Mouse (Mus musculus) neural tube, embryonic 11.5 days (tissue): ENCODE data around the gene Pde2a. TPM values are rescaled to one million over a fixed set of nuclear protein-coding genes. Genes with fewer than 3 reads are reported as not detected.

Experiments used
- ATAC-seq: fragments of 200-750 bp; cut with Nextera tagmentation; 2 replicates; pipeline ENCODE4 v1.8.0; 2017; ENCODE audit warnings: moderate number of reproducible peaks, mild to moderate bottlenecking, moderate TSS enrichment, moderate library complexity; ENCODE audit not compliant: insufficient read depth, low FRiP score, low TSS enrichment
- DNase-seq: peaks from one replicate; pipeline ENCODE4 v3.0.0-alpha.2; 2015; ENCODE audit warnings: low spot score
- H3K27ac ChIP-seq: fragments of 300-500 bp; sonication (generic); 2 replicates; pipeline ENCODE4 v1.5.1; 2014; ENCODE audit warnings: low read depth, mild to moderate bottlenecking, low read length
- H3K27me3 ChIP-seq: fragments of 300-500 bp; sonication (generic); 2 replicates; pipeline ENCODE4 v1.6.1; 2014; ENCODE audit warnings: mild to moderate bottlenecking, low read length, mixed read lengths; ENCODE audit not compliant: control insufficient read depth, insufficient read depth
- H3K36me3 ChIP-seq: fragments of 300-500 bp; sonication (generic); 2 replicates; pipeline ENCODE4 v1.6.1; 2014; ENCODE audit warnings: mild to moderate bottlenecking, low read length, moderate library complexity, mixed read lengths; ENCODE audit not compliant: control insufficient read depth, insufficient read depth
- H3K4me1 ChIP-seq: fragments of 300-500 bp; sonication (generic); 2 replicates; pipeline ENCODE4 v1.6.1; 2014; ENCODE audit warnings: low read length, mixed read lengths; ENCODE audit not compliant: control insufficient read depth, insufficient read depth
- H3K4me2 ChIP-seq: fragments of 300-500 bp; sonication (generic); 2 replicates; pipeline ENCODE4 v1.6.1; 2014; ENCODE audit warnings: low read depth, mild to moderate bottlenecking, moderate library complexity
- H3K4me3 ChIP-seq: fragments of 300-500 bp; sonication (generic); 2 replicates; pipeline ENCODE4 v1.5.1; 2014; ENCODE audit warnings: low read depth, low read length
- H3K9ac ChIP-seq: fragments of 300-500 bp; sonication (generic); 2 replicates; pipeline ENCODE4 v1.6.1; 2014; ENCODE audit warnings: mild to moderate bottlenecking, low read length
- H3K9me3 ChIP-seq: fragments of 300-500 bp; sonication (generic); 2 replicates; pipeline ENCODE4 v1.6.1; 2016; ENCODE audit warnings: low read length; ENCODE audit not compliant: control insufficient read depth
- WGBS: fragments of 180-500 bp; shearing (Covaris S2); extraction: QIAGEN DNeasy Blood & Tissue Kit; methylation state at CpG from one replicate; pipeline ENCODE4 v1.1.7; 2014; 5-methylcytosine and 5-hydroxymethylcytosine counted together
- polyA plus RNA-seq: library from polyadenylated mRNA; unstranded; fragments of >200 nt; fragmentation: Nextera tagmentation; extraction: Ambion mirVana; gene quantifications from 2 replicates; pipeline ENCODE4 v1.2.1, GENCODE M21; 2014

The Pde2a gene
- polyA plus RNA-seq, 1 experiment from 2014 or later: 26.2 TPM

DNA sequence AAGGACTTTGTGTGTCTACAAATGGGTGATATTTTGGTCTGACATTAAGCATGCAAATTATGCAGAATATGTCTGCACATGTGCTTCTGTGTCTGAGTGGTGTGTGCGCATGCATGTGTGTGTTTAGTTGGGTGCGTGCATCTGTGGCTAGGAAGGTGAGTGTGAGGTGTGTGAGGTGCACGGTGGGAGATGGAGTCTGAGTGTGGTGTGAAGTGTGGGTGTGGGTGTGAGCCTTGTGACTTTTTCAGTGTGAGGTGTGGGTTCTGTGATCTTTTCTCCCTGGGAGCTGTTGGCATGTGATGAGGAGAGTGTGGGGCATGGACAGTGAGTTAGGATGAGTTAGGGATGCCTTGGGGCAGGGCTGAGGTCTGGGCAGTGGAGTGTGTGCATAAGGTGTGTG is 31.8 kb downstream of the Pde2a start:
- DNase-seq: no peak
- Histone ChIP-seq H3K27me3 (peaks cover 13% of the 10 kb centered on the region), H3K4me3 (no peak overlapping the region), H3K4me2 (no peak overlapping the region), H3K27ac (no peak overlapping the region), H3K9me3 (no peaks in the 10 kb centered on the region), H3K4me1 (no peaks in the 10 kb centered on the region), H3K36me3 (no peaks in the 10 kb centered on the region), H3K9ac (no peak overlapping the region)
- ATAC-seq: no peak
- 93% methylated on average over 3 of the region's 3 CpGs for WGBS

DNA sequence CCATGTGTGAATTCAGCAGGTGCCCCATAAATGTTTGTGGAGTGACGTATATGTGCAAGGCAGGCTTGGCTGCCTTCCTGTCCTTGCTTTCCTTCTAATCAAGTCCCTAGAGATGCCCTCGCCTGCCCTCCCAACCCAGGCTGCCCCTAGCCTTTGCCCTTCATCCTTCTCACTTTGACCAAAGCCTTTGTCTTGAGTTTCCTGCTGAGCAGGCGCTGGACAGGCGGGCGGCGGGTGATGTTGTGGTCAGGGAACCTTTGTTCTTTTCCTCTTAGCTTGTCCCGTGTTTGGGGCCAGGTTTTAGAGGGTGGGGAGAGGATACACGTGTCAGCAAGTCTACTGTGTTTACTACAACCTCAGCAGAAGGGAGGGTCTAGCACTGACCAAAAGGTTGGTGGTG is 32.2 kb downstream of the Pde2a start:
- H3K4me1 ChIP-seq: no peaks in the 10 kb centered on the region
- no peak overlapping the region for H3K27ac ChIP-seq
- no peak overlapping the region for H3K9ac ChIP-seq
- H3K36me3 ChIP-seq: no peaks in the 10 kb centered on the region
- H3K4me3 ChIP-seq: no peak overlapping the region
- no peaks in the 10 kb centered on the region for H3K9me3 ChIP-seq
- H3K27me3 ChIP-seq: peaks cover 13% of the 10 kb centered on the region
- 32% methylated on average over 8 of the region's 8 CpGs for WGBS
- no peak overlapping the region for H3K4me2 ChIP-seq
- ATAC-seq (no peak), DNase-seq (no peak)

DNA sequence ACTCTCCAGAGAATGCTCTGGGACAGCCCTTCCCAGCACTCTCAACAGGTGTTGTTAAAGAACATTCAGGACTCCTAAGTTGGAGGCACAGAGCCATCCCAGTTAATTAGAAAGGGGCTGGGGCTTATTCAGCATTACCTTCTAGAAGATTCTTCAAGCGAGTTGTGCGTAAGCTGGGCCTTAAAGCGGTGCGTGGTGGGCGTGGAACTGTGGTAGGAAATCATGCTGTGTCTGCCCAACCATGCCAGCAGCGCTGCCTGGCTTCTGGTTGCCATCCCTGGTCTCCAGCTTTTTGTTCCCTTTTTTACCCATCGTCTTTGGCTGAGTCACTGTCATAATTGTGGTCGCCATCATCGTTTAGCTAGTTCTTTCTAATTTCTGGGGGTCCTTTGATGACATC is 33.0 kb downstream of the Pde2a start:
- H3K4me2 ChIP-seq: no peak overlapping the region
- H3K9me3 ChIP-seq: no peaks in the 10 kb centered on the region
- H3K4me3 ChIP-seq: no peak overlapping the region
- H3K27ac ChIP-seq: no peak overlapping the region
- DNase-seq: no peak
- H3K9ac ChIP-seq: no peak overlapping the region
- H3K4me1 ChIP-seq: no peaks in the 10 kb centered on the region
- WGBS: 92% methylated on average over 9 of the region's 9 CpGs
- ATAC-seq: no peak
- H3K27me3 ChIP-seq: peaks cover 13% of the 10 kb centered on the region
- H3K36me3 ChIP-seq: no peaks in the 10 kb centered on the region

- Histone ChIP-seq H3K4me3 (no peak overlapping the region), H3K4me2 (no peak overlapping the region), H3K27ac (no peak overlapping the region), H3K9ac (no peak overlapping the region), H3K4me1 (no peaks in the 10 kb centered on the region), H3K27me3 (peaks cover 13% of the 10 kb centered on the region), H3K9me3 (no peaks in the 10 kb centered on the region), H3K36me3 (no peaks in the 10 kb centered on the region)
- ATAC-seq: no peak
- DNase-seq: no peak
- 72% methylated on average over 6 of the region's 6 CpGs for WGBS
These were observed 33.6 kb downstream of the Pde2a start for GRCm38 (mm10) chr7:101455141-101455540.

DNA sequence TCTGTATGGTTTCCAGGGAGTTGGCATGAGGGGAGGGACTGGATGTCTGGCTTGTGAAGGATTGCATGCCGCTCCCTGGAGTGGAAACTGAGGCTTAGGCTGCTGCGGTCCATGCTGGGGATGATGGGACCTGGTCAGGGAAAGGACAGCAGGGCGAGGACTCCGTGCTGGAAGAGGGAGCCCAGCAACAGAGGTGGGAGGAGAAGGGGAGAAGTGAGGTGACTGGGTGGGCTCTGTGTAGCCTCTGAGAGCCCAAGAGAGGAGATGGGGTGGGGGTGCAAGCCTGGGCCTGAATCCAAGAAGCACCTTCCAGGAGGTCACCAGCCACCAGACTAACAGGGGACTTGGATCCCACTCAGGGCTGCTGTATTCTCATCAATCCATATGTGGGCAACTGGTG is 34.8 kb downstream of the Pde2a start:
- H3K36me3 ChIP-seq: no peaks in the 10 kb centered on the region
- ATAC-seq (no peak), DNase-seq (no peak)
- no peak overlapping the region for H3K9ac ChIP-seq
- H3K9me3 ChIP-seq: no peaks in the 10 kb centered on the region
- no peak overlapping the region for H3K4me2 ChIP-seq
- peaks cover 13% of the 10 kb centered on the region for H3K27me3 ChIP-seq
- H3K4me1 ChIP-seq: no peaks in the 10 kb centered on the region
- 74% methylated on average over 4 of the region's 4 CpGs for WGBS
- H3K4me3 ChIP-seq: no peak overlapping the region
- H3K27ac ChIP-seq: 0 out of 2 replicates have a peak overlapping the region, but pooled peaks have one; percentile 34

DNA sequence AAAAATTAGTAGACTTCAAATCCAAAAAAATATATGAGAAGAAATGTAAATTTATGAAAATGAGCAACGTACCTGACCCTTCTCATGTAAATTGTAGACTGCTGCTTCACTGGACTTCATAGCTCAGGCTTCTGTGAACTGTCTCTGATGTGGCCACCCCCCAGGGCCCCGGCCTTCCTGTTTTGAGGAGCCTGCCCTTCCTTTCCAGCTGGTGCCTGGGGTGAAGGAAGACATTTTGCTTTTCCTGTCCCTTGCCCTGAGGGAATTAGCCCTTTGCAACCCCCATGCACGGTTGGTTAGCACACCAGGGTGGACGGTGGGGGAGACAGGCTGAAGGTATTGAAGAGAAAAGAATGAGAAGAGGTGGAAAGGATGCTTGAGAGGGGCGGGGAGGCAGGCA is 35.3 kb downstream of the Pde2a start:
- Histone ChIP-seq H3K4me3 (no peak overlapping the region), H3K27ac (no peak overlapping the region), H3K27me3 (peaks cover 10% of the 10 kb centered on the region), H3K4me2 (no peak overlapping the region), H3K36me3 (no peaks in the 10 kb centered on the region), H3K9ac (no peak overlapping the region), H3K9me3 (no peaks in the 10 kb centered on the region), H3K4me1 (no peaks in the 10 kb centered on the region)
- WGBS: 40% methylated on average over 5 of the region's 5 CpGs
- no peak for ATAC-seq
- DNase-seq: no peak

DNA sequence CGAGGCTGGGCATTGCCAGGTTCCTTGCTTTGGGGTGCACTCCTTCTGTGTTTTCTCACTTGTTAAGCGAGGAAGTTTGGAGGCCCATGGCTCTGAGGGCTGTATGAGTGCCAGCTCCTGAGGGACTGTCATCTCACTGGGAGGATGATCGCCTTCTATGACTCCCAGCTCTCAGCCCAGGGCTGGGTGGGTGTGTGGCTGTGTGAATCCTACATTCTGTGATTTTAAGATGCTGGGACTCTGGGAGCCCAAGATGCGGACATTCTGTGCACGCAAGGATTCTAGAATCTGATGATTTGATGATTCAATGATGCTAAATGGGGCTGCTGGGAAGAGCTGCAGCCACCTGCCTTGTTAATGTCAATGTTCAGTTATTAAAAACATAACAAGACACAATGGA is 35.8 kb downstream of the Pde2a start:
- no peak overlapping the region for H3K9ac ChIP-seq
- no peaks in the 10 kb centered on the region for H3K9me3 ChIP-seq
- H3K4me1 ChIP-seq: no peaks in the 10 kb centered on the region
- no peaks in the 10 kb centered on the region for H3K36me3 ChIP-seq
- H3K4me2 ChIP-seq: no peak overlapping the region
- no peak overlapping the region for H3K4me3 ChIP-seq
- 75% methylated on average over 5 of the region's 5 CpGs for WGBS
- DNase-seq: no peak
- peaks cover 7% of the 10 kb centered on the region; the same call in 1 of the 2 replicates for H3K27me3 ChIP-seq
- no peak overlapping the region for H3K27ac ChIP-seq
- no peak for ATAC-seq

- H3K4me3 ChIP-seq: no peak overlapping the region
- WGBS: 78% methylated on average over 8 of the region's 8 CpGs
- no peaks in the 10 kb centered on the region for H3K9me3 ChIP-seq
- no peaks in the 10 kb centered on the region for H3K4me1 ChIP-seq
- H3K27ac ChIP-seq: no peak overlapping the region
- no peaks in the 10 kb centered on the region for H3K36me3 ChIP-seq
- H3K9ac ChIP-seq: no peak overlapping the region
- no peak overlapping the region for H3K4me2 ChIP-seq
- no peak for ATAC-seq
- DNase-seq: no peak
- 0 out of 2 replicates have a peak, but pooled peaks cover 4% of the 10 kb centered on the region for H3K27me3 ChIP-seq
These were observed 36.3 kb downstream of the Pde2a start for GRCm38 (mm10) chr7:101457801-101458200.

- H3K4me1 ChIP-seq: no peaks in the 10 kb centered on the region
- 73% methylated on average over 4 of the region's 4 CpGs for WGBS
- no peaks in the 10 kb centered on the region for H3K27me3 ChIP-seq
- DNase-seq: no peak
- H3K4me3 ChIP-seq: no peak overlapping the region
- no peaks in the 10 kb centered on the region for H3K36me3 ChIP-seq
- H3K9me3 ChIP-seq: no peaks in the 10 kb centered on the region
- H3K9ac ChIP-seq: no peak overlapping the region
- no peak overlapping the region for H3K27ac ChIP-seq
- no peak overlapping the region for H3K4me2 ChIP-seq
- ATAC-seq: no peak
These were observed 36.8 kb downstream of the Pde2a start for GRCm38 (mm10) chr7:101458278-101458781.
